Mouse (Mus musculus) heart, embryonic 11.5 days (tissue): ENCODE results near the gene Abcg8. TPM values are rescaled to one million over a fixed set of nuclear protein-coding genes. Genes with fewer than 3 reads are reported as not detected.

Experiments used
- ATAC-seq: fragments of 200-750 bp; cut with Nextera tagmentation; replicated peaks from 2 replicates; pipeline ENCODE4 v1.8.0; 2017; ENCODE audit warnings: moderate library complexity; ENCODE audit not compliant: insufficient number of reproducible peaks, low FRiP score, low TSS enrichment
- H3K27ac ChIP-seq: fragments of 300-500 bp; sonication (generic); 2 replicates; pipeline ENCODE4 v1.5.1; 2014; ENCODE audit warnings: mild to moderate bottlenecking, low read depth, low read length
- H3K27me3 ChIP-seq: fragments of 300-500 bp; sonication (generic); 2 replicates; pipeline ENCODE4 v1.6.1; 2014; ENCODE audit warnings: mild to moderate bottlenecking, low read length, mixed read lengths; ENCODE audit not compliant: control insufficient read depth, insufficient read depth
- H3K36me3 ChIP-seq: fragments of 300-500 bp; sonication (generic); 2 replicates; pipeline ENCODE4 v1.6.1; 2014; ENCODE audit warnings: mild to moderate bottlenecking, low read length, moderate library complexity, mixed read lengths; ENCODE audit not compliant: control insufficient read depth, insufficient read depth
- H3K4me1 ChIP-seq: fragments of 300-500 bp; sonication (generic); 2 replicates; pipeline ENCODE4 v1.6.1; 2014; ENCODE audit warnings: low read length; ENCODE audit not compliant: control insufficient read depth, insufficient read depth
- H3K4me2 ChIP-seq: fragments of 300-500 bp; sonication (generic); 2 replicates; pipeline ENCODE4 v1.6.1; 2014; ENCODE audit warnings: mild to moderate bottlenecking, moderate library complexity
- H3K4me3 ChIP-seq: fragments of 300-500 bp; sonication (generic); 2 replicates; pipeline ENCODE4 v1.5.1; 2014; ENCODE audit warnings: low read depth, low read length
- H3K9ac ChIP-seq: fragments of 300-500 bp; sonication (generic); 2 replicates; pipeline ENCODE4 v1.6.1; 2014; ENCODE audit warnings: mild to moderate bottlenecking, low read depth, low read length, moderate library complexity
- H3K9me3 ChIP-seq: fragments of 300-500 bp; sonication (generic); replicated peaks from 2 replicates; pipeline ENCODE4 v1.6.1; 2016; ENCODE audit warnings: low read length; ENCODE audit not compliant: control insufficient read depth
- WGBS: fragments of 180-500 bp; shearing (Covaris S2); extraction: QIAGEN DNeasy Blood & Tissue Kit; methylation state at CpG from one replicate; pipeline ENCODE4 v1.1.7; 2014; ENCODE audit not compliant: insufficient replicate concordance; 5-methylcytosine and 5-hydroxymethylcytosine counted together
- polyA plus RNA-seq: library from polyadenylated mRNA; unstranded; fragments of >200 nt; fragmentation: Nextera tagmentation; extraction: Ambion mirVana; gene quantifications from 2 replicates; pipeline ENCODE4 v1.2.1, GENCODE M21; 2014

Abcg8 gene
- polyA plus RNA-seq, 1 experiment from 2014 or later = not detected

- Histone ChIP-seq H3K4me2 (no peak overlapping the region), H3K36me3 (peaks cover 13% of the 10 kb centered on the region), H3K9me3 (no peaks in the 10 kb centered on the region), H3K27ac (no peak overlapping the region), H3K4me1 (no peaks in the 10 kb centered on the region), H3K9ac (no peak overlapping the region), H3K27me3 (no peaks in the 10 kb centered on the region), H3K4me3 (no peak overlapping the region)
- WGBS = 65% methylated on average over 1 of the region's 1 CpGs
- ATAC-seq = no peak
Measured at GRCm38 (mm10) chr17:84728201-84728911, 52.3 kb downstream of the Abcg8 start.

GRCm38 (mm10) chr17:84729140-84729539 lies 53.0 kb downstream of the Abcg8 start:
- Histone ChIP-seq H3K4me2 (no peak overlapping the region), H3K9ac (no peak overlapping the region), H3K27me3 (no peaks in the 10 kb centered on the region), H3K4me3 (no peak overlapping the region), H3K27ac (no peak overlapping the region), H3K4me1 (no peaks in the 10 kb centered on the region), H3K9me3 (no peaks in the 10 kb centered on the region), H3K36me3 (peaks cover 13% of the 10 kb centered on the region)
- WGBS = 66% methylated on average over 5 of the region's 5 CpGs
- no peak for ATAC-seq

GRCm38 (mm10) chr17:84731361-84731760 lies 55.3 kb downstream of the Abcg8 start:
- Histone ChIP-seq H3K4me2 (no peak overlapping the region), H3K27me3 (no peaks in the 10 kb centered on the region), H3K9me3 (no peaks in the 10 kb centered on the region), H3K27ac (no peak overlapping the region), H3K36me3 (peaks cover 8% of the 10 kb centered on the region), H3K9ac (no peak overlapping the region), H3K4me1 (no peaks in the 10 kb centered on the region), H3K4me3 (no peak overlapping the region)
- ATAC-seq = no peak
- WGBS = 84% methylated on average over 12 of the region's 12 CpGs

- Histone ChIP-seq H3K27me3 (no peaks in the 10 kb centered on the region), H3K9me3 (no peaks in the 10 kb centered on the region), H3K4me2 (no peak overlapping the region), H3K27ac (no peak overlapping the region), H3K4me1 (no peaks in the 10 kb centered on the region), H3K36me3 (peaks cover 8% of the 10 kb centered on the region), H3K9ac (no peak overlapping the region), H3K4me3 (no peak overlapping the region)
- 89% methylated on average over 8 of the region's 8 CpGs for WGBS
- ATAC-seq = no peak
Measured at GRCm38 (mm10) chr17:84732612-84733011, 56.5 kb downstream of the Abcg8 start.

- 51% methylated on average over 9 of the region's 9 CpGs for WGBS
Measured at GRCm38 (mm10) chr17:84736719-84737118, 60.6 kb downstream of the Abcg8 start.

GRCm38 (mm10) chr17:84738073-84738797 lies 62.1 kb downstream of the Abcg8 start:
- ATAC-seq = no peak
- no peaks in the 10 kb centered on the region for H3K9me3 ChIP-seq
- H3K4me1 ChIP-seq = peaks cover 5% of the 10 kb centered on the region
- 88% methylated on average over 9 of the region's 9 CpGs for WGBS
- no peak overlapping the region for H3K4me2 ChIP-seq
- H3K27me3 ChIP-seq = no peaks in the 10 kb centered on the region
- H3K4me3 ChIP-seq = no peak overlapping the region
- no peaks in the 10 kb centered on the region for H3K36me3 ChIP-seq
- no peak overlapping the region for H3K9ac ChIP-seq
- no peak overlapping the region for H3K27ac ChIP-seq

More at GRCm38 (mm10) chr17:84736719-84737118, 60.6 kb downstream of the Abcg8 start:
- Histone ChIP-seq H3K36me3 (no peaks in the 10 kb centered on the region), H3K4me2 (no peak overlapping the region), H3K27ac (no peak overlapping the region), H3K4me1 (no peaks in the 10 kb centered on the region), H3K9ac (no peak overlapping the region), H3K4me3 (no peak overlapping the region), H3K27me3 (no peaks in the 10 kb centered on the region), H3K9me3 (no peaks in the 10 kb centered on the region)
- ATAC-seq = no peak

GRCm38 (mm10) chr17:84744256-84744655 lies 68.2 kb downstream of the Abcg8 start:
- Histone ChIP-seq H3K27me3 (no peaks in the 10 kb centered on the region), H3K9ac (no peak overlapping the region), H3K4me1 (peaks cover 12% of the 10 kb centered on the region), H3K36me3 (0 out of 2 replicates have a peak, but pooled peaks cover 2% of the 10 kb centered on the region), H3K4me2 (no peak overlapping the region), H3K9me3 (no peaks in the 10 kb centered on the region), H3K4me3 (no peak overlapping the region), H3K27ac (no peak overlapping the region)
- ATAC-seq = no peak
- 63% methylated on average over 4 of the region's 4 CpGs for WGBS

- H3K4me3 ChIP-seq = no peak overlapping the region
- no peak overlapping the region for H3K27ac ChIP-seq
- ATAC-seq = no peak
- 0 out of 2 replicates have a peak, but pooled peaks cover 2% of the 10 kb centered on the region for H3K36me3 ChIP-seq
- H3K9me3 ChIP-seq = no peaks in the 10 kb centered on the region
- H3K4me2 ChIP-seq = no peak overlapping the region
- H3K9ac ChIP-seq = no peak overlapping the region
- H3K4me1 ChIP-seq = peaks cover 12% of the 10 kb centered on the region
- no peaks in the 10 kb centered on the region for H3K27me3 ChIP-seq
- 64% methylated on average over 9 of the region's 9 CpGs for WGBS
Measured at GRCm38 (mm10) chr17:84745001-84745400, 68.9 kb downstream of the Abcg8 start.
